Mouse (Mus musculus) thymus, postnatal 25 days (tissue): ENCODE data around the gene Higd1b.
A peak's percentile ranks its signal among the peaks of the same experiment; 100 is the strongest.

ENCODE experiments used
- DNase-seq: peaks from one replicate; pipeline ENCODE4 v3.0.0; 2022

Higd1b gene

DNA sequence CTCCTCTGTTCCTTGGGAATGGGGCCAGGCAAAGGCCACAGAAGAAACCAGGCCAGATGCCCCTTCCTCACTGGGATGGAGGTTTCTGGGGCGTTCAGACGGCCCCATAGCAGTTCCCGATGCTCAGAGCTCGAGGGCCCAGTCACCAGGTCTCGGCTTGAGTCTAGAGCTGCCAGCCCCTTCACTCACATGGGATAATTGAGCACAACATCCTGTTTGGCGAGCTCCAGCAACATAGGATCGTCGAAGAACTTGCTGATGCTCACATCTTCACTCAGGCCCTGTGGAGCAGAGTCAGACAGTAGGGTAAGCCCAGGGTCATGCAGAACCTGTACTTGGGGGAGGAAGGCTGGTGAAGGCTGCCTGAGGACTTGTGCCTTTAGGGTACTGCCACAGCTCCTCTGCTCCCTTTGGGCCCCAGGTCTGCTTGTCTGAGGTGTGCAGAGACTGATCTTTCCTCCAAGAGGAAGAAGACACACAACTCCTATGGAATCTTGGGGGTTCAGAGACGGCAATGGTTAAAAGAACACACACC is 3.0 kb downstream of the Higd1b start:
- no peak for DNase-seq

DNA sequence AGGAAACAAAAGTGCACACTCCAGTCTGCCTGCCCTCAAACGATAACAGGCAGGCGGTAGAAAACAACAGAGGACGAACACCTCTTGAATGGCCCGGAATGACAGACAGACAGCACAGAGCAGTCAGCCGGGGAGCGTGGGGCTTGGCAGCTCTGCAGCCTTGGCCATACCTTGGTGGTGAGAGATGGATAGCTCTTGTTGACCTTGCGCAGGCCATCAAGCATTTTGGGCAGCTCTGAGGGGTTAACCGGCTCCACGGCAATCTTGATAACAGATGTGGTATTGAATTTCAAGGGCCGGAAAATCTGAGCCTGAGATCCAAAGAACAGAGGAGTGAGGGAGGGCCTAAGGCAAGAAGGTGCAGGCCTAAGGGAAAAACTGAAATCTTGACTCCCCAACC is 10.3 kb downstream of the Higd1b start:
- DNase-seq: no peak

DNA sequence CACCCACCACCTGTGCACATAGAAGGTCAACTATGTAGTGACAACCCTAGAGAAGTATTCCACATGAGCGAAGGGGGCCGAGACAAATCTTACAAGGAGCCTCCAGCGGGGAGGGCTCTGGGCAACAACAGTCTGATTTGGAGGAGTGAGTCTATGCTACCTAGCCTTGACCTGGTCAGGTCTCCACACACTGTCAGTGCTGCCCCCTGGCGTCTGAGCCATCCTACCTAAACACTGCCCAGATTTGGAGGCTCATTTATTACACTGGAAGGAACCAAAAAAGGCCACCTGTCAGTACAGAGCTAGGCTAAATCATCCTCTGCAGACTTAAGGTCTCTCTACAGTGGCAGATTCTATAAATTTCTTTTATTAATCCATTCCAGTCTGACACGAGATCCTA is 16.2 kb downstream of the Higd1b start:
- peak; percentile 49 for DNase-seq

DNA sequence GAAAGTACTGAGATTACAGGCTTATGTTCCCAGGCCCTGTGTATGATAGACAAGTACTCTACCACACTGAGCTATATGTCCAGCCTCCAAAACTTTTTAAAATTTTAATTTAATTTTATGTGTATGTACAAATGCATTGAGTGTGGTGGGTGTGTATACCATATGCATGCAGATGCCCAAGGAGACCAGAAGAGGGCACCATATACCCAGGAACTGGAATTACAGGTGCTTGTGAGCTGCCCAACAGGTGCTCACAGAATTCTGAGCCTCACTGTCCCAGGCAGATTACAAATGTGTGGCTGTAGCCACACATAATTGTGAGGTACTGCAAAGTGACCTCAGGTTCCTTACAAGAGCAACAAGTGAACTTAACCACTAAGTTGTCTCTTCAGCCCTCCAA is 18.1 kb downstream of the Higd1b start:
- no peak for DNase-seq

DNA sequence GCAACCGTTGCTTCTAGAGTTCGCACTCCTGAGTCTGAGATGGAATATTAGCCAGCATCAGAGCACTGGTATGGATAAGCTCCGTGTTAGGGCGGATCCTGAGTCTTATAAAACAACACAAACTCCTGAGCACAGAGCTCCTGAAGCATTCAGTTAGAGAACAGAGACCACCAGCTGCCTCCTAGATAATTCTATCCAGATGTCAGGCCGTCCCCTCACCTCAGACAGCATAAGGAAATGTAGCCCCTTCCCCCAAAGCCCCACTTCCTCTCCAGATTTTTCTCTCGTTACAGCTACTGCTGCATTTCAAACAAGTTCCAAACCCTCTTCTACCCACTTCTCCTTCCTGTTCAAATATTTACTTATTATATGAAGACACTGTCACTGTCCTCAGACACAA is 20.3 kb downstream of the Higd1b start:
- no peak for DNase-seq

DNA sequence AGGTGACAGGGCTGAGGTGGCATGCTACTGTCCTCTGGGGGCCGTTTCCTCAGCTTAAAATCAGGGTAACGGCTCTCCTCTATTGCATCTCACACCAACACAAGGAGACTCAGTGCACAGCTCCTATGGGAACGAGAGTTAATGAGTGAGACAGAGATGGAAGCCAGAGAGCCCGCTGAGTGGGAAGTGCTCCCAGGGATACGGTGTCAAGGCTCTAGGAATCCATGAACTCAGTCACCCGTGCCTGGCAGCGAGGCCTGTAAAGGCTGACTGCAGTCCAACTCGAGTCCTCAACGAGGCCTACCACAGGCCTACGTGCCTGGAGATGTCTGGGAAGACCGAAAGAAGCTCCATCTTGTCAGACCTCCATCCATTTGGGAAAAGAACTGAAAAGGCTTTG is 23.3 kb downstream of the Higd1b start:
- no peak for DNase-seq

DNA sequence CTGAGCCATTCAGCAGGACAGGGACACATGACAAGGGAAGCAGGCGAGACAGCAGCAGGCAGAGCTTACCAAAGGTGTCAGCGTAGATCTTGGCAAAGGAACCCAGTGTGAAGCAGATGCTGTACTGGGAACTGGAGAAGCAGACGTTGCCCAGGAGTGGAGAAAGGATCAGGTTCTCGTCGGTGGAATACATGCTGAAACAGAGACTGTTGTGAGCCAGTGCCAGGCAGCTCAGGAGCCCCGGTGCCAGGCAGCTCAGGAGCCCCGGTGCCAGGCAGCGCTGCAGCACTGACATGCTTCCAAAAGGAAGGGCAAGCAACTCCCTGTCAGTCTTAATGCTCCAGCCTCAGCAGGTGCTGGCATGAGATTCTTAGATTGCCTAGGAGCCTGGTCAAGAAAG is 24.3 kb downstream of the Higd1b start:
- DNase-seq: no peak

DNA sequence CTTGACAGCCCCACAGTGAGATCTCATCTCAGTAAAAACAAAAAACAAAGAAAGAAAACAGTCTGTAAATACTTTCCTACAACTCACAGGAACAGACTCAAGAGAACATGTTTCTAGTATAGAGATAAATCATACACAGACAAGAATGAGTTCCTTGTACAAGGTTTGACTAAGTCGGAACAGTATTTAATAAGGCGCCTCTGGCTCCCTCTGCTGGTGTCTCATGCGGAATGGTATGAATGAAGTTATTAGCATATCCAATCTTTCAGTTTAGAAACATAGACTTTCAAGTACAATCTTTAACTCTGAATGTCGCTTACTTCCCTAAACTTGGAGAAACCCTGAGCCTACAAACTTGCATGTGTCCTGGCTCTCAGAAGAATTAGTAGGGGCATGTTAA is 28.6 kb downstream of the Higd1b start:
- peak; percentile 52 for DNase-seq

DNA sequence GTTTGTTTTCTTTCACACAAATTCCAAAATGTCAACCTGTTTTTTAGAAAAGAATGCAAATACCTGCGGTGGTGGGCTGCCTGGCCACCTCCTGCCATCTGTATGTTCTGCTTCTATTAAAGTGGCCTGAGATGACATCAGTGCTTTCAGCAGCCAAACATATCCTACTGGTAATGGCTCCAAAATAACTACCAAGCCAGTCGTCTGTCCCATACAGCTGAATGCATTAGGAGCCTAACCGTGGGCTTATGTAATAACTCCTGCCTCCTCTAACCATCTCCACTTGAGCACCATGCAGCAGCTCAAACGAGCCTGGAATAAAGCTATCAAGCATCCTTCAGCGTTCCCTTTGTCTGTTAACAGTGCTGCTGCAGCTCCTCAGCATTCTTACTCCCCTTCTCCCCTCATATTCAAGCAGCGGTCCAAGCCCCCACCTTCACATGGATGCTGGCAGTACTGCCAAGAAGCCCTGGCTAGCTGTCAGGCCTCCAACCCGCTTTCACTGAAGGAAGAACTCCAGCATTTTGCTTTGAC is 39.2 kb downstream of the Higd1b start:
- no peak for DNase-seq

DNA sequence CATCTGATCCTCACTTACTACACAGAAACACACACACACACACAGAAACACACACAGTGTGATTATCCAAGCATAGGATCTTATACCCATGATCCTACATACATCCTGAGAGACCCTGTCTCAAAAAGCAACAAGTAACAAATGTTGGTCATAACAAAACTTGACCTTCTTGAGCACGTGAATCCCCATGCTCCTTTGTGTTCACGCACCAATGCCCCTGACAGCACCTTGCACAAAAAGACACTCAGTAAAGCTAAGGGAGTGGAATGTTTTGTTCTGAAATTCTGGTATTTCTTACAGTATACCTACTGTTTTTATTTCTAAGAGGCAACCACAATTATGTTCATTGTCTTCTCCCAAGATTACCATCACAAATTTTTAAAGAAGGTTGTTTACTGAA is 43.9 kb downstream of the Higd1b start:
- DNase-seq: no peak

DNA sequence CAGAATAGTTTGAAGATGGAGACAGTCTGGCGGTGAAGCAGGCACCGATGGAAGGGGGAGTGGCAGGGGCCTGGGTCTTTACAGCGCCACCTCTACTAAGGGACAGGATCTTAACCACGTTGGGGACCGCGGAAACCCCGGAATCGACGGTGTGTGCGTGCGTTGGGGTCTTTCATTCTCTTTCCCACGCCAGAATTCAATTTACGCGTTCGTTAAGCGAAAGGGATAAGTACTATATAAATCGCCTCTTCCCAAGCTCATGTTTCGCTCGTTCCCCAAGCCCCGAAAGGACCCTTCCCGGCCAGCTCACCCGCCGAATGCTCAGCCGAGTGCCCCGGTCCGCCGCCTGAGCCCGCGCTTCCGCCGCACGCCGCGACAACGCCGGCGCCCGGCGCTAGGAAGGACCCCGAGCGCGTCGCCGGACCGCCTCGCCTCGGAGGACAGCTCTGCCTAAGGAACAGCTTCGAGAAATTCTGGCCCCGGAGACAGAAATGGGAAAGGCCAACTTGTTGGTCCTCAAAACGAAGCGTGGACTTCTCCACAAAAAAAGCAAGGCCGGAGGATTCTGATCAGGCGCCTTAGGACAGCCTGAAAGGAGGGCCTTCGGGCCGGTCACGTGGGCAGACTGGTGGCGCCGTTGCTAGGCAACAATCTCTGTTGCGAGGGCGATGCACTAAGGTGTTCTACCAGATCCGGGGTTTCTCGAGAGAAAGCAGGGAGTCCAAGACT is 45.1 kb downstream of the Higd1b start, which contains the start of the genes Eftud2 and Ccdc103:
Gene Eftud2 (minus strand): TSS at position 401 of the 729 bp plus-strand sequence.
Gene Ccdc103 (plus strand): TSS at position 620 of the 729 bp plus-strand sequence.
- peak; percentile 92 for DNase-seq

DNA sequence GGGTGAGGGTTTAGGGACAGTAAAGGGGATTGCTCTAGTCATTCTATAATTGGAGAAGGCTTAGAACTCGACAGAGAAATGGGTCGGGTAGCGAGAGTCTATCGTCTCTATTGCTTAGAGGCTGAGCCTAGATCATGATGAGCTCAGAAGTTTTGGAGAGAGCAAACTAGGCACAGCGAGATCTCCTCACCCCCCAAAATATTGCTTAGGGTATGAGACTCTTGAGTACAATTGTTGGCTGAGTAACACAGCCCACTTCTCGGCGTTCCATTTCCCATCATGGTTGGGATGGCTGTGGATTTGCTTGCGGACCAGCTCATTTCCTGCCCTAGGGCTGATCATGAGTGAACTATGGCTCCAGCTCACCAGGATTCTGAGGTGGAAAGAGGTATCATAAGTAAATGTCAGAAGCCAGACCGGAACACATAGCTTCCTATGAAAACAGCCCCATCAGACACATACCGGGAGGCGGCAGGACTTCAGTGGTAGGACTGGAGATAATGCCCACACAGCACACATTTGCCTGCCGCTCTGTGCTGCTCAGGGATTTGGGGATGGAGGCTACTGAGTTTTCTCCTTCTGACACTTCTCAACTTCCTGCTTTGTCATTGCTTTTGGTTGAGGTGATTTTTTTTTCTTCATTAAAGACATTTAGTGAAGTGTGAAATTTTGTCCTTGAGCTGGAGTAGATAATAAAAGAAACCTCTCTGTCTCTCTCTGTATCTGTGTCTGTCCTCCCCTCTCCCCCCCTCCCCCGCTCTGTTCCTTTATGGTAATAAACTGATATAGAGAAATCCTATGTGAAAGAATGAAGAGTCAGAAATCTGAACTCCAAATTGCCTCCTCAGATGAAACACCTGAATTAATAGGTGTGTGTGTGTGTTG is 45.9 kb downstream of the Higd1b start:
- no peak for DNase-seq

DNA sequence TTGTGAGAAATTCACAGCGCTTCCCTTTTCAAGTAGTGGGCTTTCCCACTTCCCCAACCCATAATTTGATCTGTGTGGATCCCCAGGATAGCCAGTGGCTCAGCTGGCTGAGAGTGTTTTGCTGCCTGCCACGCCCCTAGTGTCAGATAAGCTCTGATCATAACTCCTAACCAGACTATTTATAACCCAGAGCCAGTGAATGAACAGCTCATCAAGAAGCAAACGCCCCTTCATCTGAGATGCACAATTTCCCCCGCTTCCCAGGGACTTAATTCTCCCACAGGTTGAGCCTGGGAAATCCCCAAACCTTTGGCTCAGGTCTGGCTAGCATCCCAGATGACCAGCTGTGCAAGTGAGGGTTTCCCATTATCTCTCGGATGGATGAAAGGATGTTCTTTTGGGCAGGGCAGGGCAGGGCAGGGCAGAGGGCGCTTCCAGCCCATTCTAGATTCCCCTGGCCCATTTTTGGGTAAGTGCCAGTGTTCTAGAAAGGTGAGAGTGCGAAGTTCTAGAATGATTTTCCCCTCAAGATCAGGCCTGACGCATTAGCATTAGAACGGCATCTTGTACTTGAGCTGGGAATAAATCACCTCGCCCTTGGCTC is 49.1 kb downstream of the Higd1b start, which contains the start of gene Fam187a:
Gene Fam187a (plus strand): TSS at position 554 of the 604 bp plus-strand sequence.
- no peak for DNase-seq

DNA sequence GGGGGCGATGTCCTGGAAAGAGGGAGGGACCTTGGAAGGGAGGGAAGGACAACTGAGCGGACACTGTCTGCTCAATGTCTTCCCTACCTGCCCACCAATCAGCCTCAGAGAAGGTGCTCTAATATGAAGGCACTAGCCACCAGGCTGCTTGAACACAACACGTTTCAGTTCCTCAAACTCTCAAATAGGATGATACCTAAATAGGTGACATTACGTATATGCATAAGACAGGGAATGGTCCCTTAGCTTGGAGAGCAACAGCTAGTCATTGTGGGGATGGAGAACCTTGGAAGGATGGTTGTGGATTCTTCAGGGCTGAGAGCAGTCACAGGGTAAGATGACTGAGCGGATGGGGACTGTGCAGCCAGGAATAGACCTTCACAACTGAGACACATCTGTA is 51.8 kb downstream of the Higd1b start:
- DNase-seq: no peak
